Mouse (Mus musculus) liver, embryonic 12.5 days (tissue): Measurements from ENCODE around the gene Gm21586. TPM values are rescaled to one million over a fixed set of nuclear protein-coding genes. Genes with fewer than 3 reads are reported as not detected.
"Not testable (repeated sequence)": the region's sequence is repeated elsewhere in the genome, so short reads cannot be mapped to it uniquely, and the experiment has no call there.

ENCODE experiments used
- ATAC-seq: fragments of 200-750 bp; cut with Nextera tagmentation; 2 replicates; pipeline ENCODE4 v1.8.0; 2017; ENCODE audit warnings: moderate number of reproducible peaks, mild to moderate bottlenecking, moderate library complexity
- H3K27ac ChIP-seq: fragments of 300-500 bp; sonication (generic); 2 replicates; pipeline ENCODE4 v1.5.1; 2016; ENCODE audit warnings: mild to moderate bottlenecking
- H3K27me3 ChIP-seq: fragments of 300-500 bp; sonication (generic); replicated peaks from 2 replicates; pipeline ENCODE4 v1.6.1; 2016; ENCODE audit warnings: mild to moderate bottlenecking, moderate library complexity
- H3K36me3 ChIP-seq: fragments of 300-500 bp; sonication (generic); 2 replicates; pipeline ENCODE4 v1.6.1; 2016; ENCODE audit warnings: mild to moderate bottlenecking, moderate library complexity
- H3K4me1 ChIP-seq: fragments of 300-500 bp; sonication (generic); 2 replicates; pipeline ENCODE4 v1.6.1; 2016
- H3K4me2 ChIP-seq: fragments of 300-500 bp; sonication (generic); 2 replicates; pipeline ENCODE4 v1.6.1; 2016; ENCODE audit warnings: mild to moderate bottlenecking, moderate library complexity
- H3K4me3 ChIP-seq: fragments of 300-500 bp; sonication (generic); 2 replicates; pipeline ENCODE4 v1.5.1; 2016; ENCODE audit warnings: mild to moderate bottlenecking, moderate library complexity
- H3K9ac ChIP-seq: fragments of 300-500 bp; sonication (generic); 2 replicates; pipeline ENCODE4 v1.6.1; 2016; ENCODE audit warnings: mild to moderate bottlenecking, moderate library complexity
- H3K9me3 ChIP-seq: fragments of 300-500 bp; sonication (generic); replicated peaks from 2 replicates; pipeline ENCODE4 v1.6.1; 2016; ENCODE audit warnings: mild to moderate bottlenecking, moderate library complexity
- WGBS: fragments of 180-500 bp; shearing (Covaris S2); methylation state at CpG from one replicate; pipeline ENCODE4 v1.1.7; 2016; ENCODE audit not compliant: insufficient replicate concordance; 5-methylcytosine and 5-hydroxymethylcytosine counted together
- polyA plus RNA-seq: library from polyadenylated mRNA; unstranded; fragments of >200 nt; fragmentation: Nextera tagmentation; extraction: Ambion mirVana; gene quantifications from 2 replicates; pipeline ENCODE4 v1.2.1, GENCODE M21; 2016

Gm21586 gene
- not detected in 2 replicates for polyA plus RNA-seq

- WGBS: no CpG with 5 or more reads among the region's 18 CpGs
- H3K9me3 ChIP-seq, ATAC-seq, H3K9ac ChIP-seq, H3K27me3 ChIP-seq, H3K4me1 ChIP-seq, H3K36me3 ChIP-seq, H3K4me3 ChIP-seq, H3K27ac ChIP-seq, H3K4me2 ChIP-seq: not testable (repeated sequence)
These were observed at the start of gene Gm21586 for GRCm38 (mm10) chr4:42439078-42439477. Gene Gm21586, plus strand, starts transcription at chr4:42439378.

GRCm38 (mm10) chr4:42466452-42466851 lies 27.3 kb downstream of the Gm21586 start, which contains the start of gene Gm2163:
Gene Gm2163, plus strand, starts transcription at chr4:42466752.
- not testable (repeated sequence) for ATAC-seq, H3K9me3 ChIP-seq, H3K4me2 ChIP-seq, H3K4me3 ChIP-seq, H3K4me1 ChIP-seq, H3K9ac ChIP-seq, H3K27ac ChIP-seq, H3K27me3 ChIP-seq, H3K36me3 ChIP-seq
- no CpG with 5 or more reads among the region's 5 CpGs for WGBS

Other genes starting within 250 kb of the Gm21586 start
- not detected in 2 replicates for gene Gm10600, start 198.7 kb upstream of the Gm21586 start, polyA plus RNA-seq
- not detected in 2 replicates for gene Ccl21b, start 183.6 kb upstream of the Gm21586 start, polyA plus RNA-seq
- not detected in 2 replicates for gene Gm21953, start 145.1 kb upstream of the Gm21586 start, polyA plus RNA-seq
- not detected in 2 replicates for gene Fam205a3, start 121.0 kb upstream of the Gm21586 start, polyA plus RNA-seq
- gene Gm2163, start 27.4 kb downstream of the Gm21586 start, polyA plus RNA-seq: not detected in 2 replicates
- gene Fam205a2, start 88.8 kb downstream of the Gm21586 start, polyA plus RNA-seq: not detected in 2 replicates
- not detected in 2 replicates for gene Gm10591, start 172.8 kb downstream of the Gm21586 start, polyA plus RNA-seq
- not detected in 2 replicates for gene Gm2564, start 190.3 kb downstream of the Gm21586 start, polyA plus RNA-seq
- not detected in 2 replicates for gene Ccl27b, start 215.9 kb downstream of the Gm21586 start, polyA plus RNA-seq
- gene Il11ra2, start 222.5 kb downstream of the Gm21586 start, polyA plus RNA-seq: not detected in 2 replicates